Mouse (Mus musculus): ENCODE data around the gene Cldnd2.
A peak's percentile ranks its signal among the peaks of the same experiment; 100 is the strongest.
"Not testable (repeated sequence)": the region's sequence is repeated elsewhere in the genome, so short reads cannot be mapped to it uniquely, and the experiment has no call there.

Gene Cldnd2

GRCm38 (mm10) chr7:43440482-43440881 lies at the start of gene Cldnd2:
TSS of gene Cldnd2 (plus strand) at chr7:43440782.
- no peak for DNase-seq

GRCm38 (mm10) chr7:43392349-43393121 lies 48.0 kb upstream of the Cldnd2 start:
- DNase-seq, result no peak

GRCm38 (mm10) chr7:43399501-43399900 lies 41.1 kb upstream of the Cldnd2 start:
- DNase-seq, result no peak

- DNase-seq, result no peak
Observed at GRCm38 (mm10) chr7:43402718-43403117, 37.9 kb upstream of the Cldnd2 start.

GRCm38 (mm10) chr7:43407573-43407972 lies 33.0 kb upstream of the Cldnd2 start:
- DNase-seq, result no peak

- no peak for DNase-seq
Observed at GRCm38 (mm10) chr7:43408131-43408553, 32.4 kb upstream of the Cldnd2 start, which contains the start of gene Siglecg. TSS of gene Siglecg (plus strand) at chr7:43408204.

GRCm38 (mm10) chr7:43409084-43409483 lies 31.5 kb upstream of the Cldnd2 start:
- DNase-seq, result no peak

- DNase-seq, result not testable (repeated sequence)
Observed at GRCm38 (mm10) chr7:43411724-43412123, 28.9 kb upstream of the Cldnd2 start.

- no peak for DNase-seq
Observed at GRCm38 (mm10) chr7:43417298-43417697, 23.3 kb upstream of the Cldnd2 start.

GRCm38 (mm10) chr7:43422995-43423617 lies 17.5 kb upstream of the Cldnd2 start:
- peak; percentile 45 to 49 for DNase-seq

- DNase-seq, result no peak
Observed at GRCm38 (mm10) chr7:43423991-43424625, 16.5 kb upstream of the Cldnd2 start.

GRCm38 (mm10) chr7:43427406-43427805 lies 13.2 kb upstream of the Cldnd2 start, which contains the start of gene Lim2:
TSS of gene Lim2 (plus strand) at chr7:43427670.
- no peak for DNase-seq

- no peak for DNase-seq
Observed at GRCm38 (mm10) chr7:43429500-43429899, 11.1 kb upstream of the Cldnd2 start.

GRCm38 (mm10) chr7:43432891-43433290 lies 7.7 kb upstream of the Cldnd2 start:
- no peak for DNase-seq

GRCm38 (mm10) chr7:43434676-43435075 lies 5.9 kb upstream of the Cldnd2 start:
- no peak for DNase-seq

- DNase-seq, result no peak
Observed at GRCm38 (mm10) chr7:43436341-43437255, 4.0 kb upstream of the Cldnd2 start, which contains the start of gene Nkg7. TSS of gene Nkg7 (plus strand) at chr7:43437073.

- no peak for DNase-seq
Observed at GRCm38 (mm10) chr7:43438611-43439010, 2.0 kb upstream of the Cldnd2 start.

- no peak for DNase-seq
Observed at GRCm38 (mm10) chr7:43441071-43441470, 489 bp downstream of the Cldnd2 start.

GRCm38 (mm10) chr7:43442684-43443083 lies 2.1 kb downstream of the Cldnd2 start:
- DNase-seq, result no peak

- DNase-seq, result peak; percentile 73 to 82
Observed at GRCm38 (mm10) chr7:43443126-43443916, 2.7 kb downstream of the Cldnd2 start.

GRCm38 (mm10) chr7:43443917-43444293 lies 3.3 kb downstream of the Cldnd2 start, which contains the start of the genes Etfb and Gm45233:
TSS of gene Etfb (plus strand) at chr7:43444083.
TSS of gene Gm45233 (plus strand) at chr7:43444128.
- DNase-seq, result peak; percentile 88 to 92

All from thymus, adult 18-20 months (tissue).